Mouse (Mus musculus) G1E (cell line): ENCODE measurements around the gene 2510009E07Rik. TPM values are rescaled to one million over a fixed set of nuclear protein-coding genes. Genes with fewer than 3 reads are reported as not detected.

ENCODE experiments used
- ATAC-seq: 2 replicates; pipeline ENCODE4 v1.8.0; 2016; ENCODE audit warnings: mild to moderate bottlenecking; ENCODE audit not compliant: insufficient number of reproducible peaks, poor library complexity, low FRiP score, severe bottlenecking; ENCODE audit errors: extremely low read depth
- DNase-seq: peaks from one replicate; pipeline ENCODE4 v3.0.0; 2012; ENCODE audit warnings: low spot score
- H3K27me3 ChIP-seq: 2 replicates; pipeline ENCODE4 v1.6.1; 2012; ENCODE audit warnings: mild to moderate bottlenecking, low read length, inconsistent platforms; ENCODE audit not compliant: insufficient read depth
- H3K36me3 ChIP-seq: replicated peaks from 2 replicates; pipeline ENCODE3; 2012; ENCODE audit warnings: mild to moderate bottlenecking, inconsistent platforms
- H3K4me1 ChIP-seq: 2 replicates; pipeline ENCODE4 v1.6.1; 2012; ENCODE audit warnings: low read depth, low read length, inconsistent platforms, mixed read lengths; ENCODE audit not compliant: insufficient read depth
- H3K4me3 ChIP-seq: 2 replicates; pipeline ENCODE4 v1.5.1; 2012; ENCODE audit warnings: low read depth, mild to moderate bottlenecking, inconsistent platforms, low read length, moderate library complexity, mixed read lengths
- H3K9me3 ChIP-seq: replicated peaks from 2 replicates; pipeline ENCODE4 v1.6.1; 2012; ENCODE audit warnings: inconsistent platforms
- CTCF ChIP-seq: IDR thresholded peaks from 2 replicates; pipeline ENCODE4 v1.5.1; 2012; ENCODE audit warnings: low read depth, low read length, inconsistent platforms, mixed read lengths
- GATA1 ChIP-seq: IDR thresholded peaks from 2 replicates; pipeline ENCODE4 v1.6.1; 2012; ENCODE audit warnings: borderline replicate concordance, low read length, inconsistent platforms, mixed read lengths
- GATA2 ChIP-seq: IDR thresholded peaks from 2 replicates; pipeline ENCODE4 v1.6.1; 2012; ENCODE audit warnings: low read depth, low read length, inconsistent platforms, borderline replicate concordance
- POLR2AphosphoS5 ChIP-seq: IDR thresholded peaks from 2 replicates; pipeline ENCODE4 v1.6.1; 2012; ENCODE audit warnings: low read depth, low read length, inconsistent platforms; ENCODE audit not compliant: insufficient replicate concordance
- TAL1 ChIP-seq: conservative IDR thresholded peaks from 2 replicates; pipeline ENCODE4 v1.6.1; 2012; ENCODE audit warnings: low read depth, low read length, inconsistent platforms, mixed read lengths
- polyA plus RNA-seq: library from polyadenylated mRNA; stranded (reverse); fragments of >175 nt; gene quantifications from 2 replicates; pipeline ENCODE4 v1.2.3, GENCODE M21; 2012
- total RNA-seq, 2 experiments: library from RNA; stranded (forward) in 1 of 2; stranded (reverse) in 1 of 2; fragments of 200-1000 nt in 1 of 2; fragments of >200 nt in 1 of 2; fragmentation: Nextera tagmentation in 1 of 2; gene quantifications; 2 replicates each; pipeline ENCODE4 v1.2.3; 2014 to 2017

2510009E07Rik gene
- not detected in 2 replicates for total RNA-seq (2014; fragmentation: Nextera tagmentation)
- 0.27 and 0.41 TPM in 2 replicates for total RNA-seq (2017)
- polyA plus RNA-seq: not detected in 2 replicates

DNA sequence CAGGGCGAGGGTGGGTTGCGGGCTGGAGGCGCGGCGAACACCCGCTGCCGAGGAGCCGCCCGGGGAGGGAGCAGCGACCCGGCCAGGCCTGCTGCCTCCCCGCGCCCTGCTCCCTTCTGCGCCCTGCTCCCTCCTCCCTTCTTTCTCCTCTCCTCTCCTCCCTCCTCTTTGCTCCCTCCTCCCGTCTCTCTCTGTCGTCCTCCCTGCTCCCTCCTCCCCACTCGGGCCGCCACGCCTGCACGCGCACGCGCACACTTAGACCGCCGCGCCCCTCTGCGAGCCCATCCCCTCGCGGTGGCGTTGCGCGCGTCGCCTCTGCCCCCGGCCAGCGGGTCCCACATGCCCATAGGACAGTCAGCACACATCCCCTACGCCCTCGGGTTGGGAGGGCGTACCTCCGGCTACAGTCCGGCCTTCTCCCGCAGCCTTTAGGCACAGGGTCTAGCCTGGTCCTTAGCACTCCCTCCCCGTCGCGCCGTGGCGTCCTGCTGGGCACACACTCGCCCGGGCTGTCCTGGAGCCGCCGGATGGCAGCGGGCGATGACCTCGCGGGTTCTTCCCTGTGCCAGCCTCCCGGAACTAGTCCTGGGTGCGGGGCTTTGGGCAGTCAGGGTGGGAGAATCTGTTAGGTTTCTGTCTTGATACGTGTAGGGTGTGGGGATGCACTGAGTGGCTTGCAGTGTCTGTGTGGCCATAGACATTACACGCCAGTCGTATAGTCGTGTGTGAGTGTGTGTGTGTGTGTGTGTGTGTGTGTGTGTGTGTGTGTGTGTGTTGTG is at the start of gene 2510009E07Rik:
Gene 2510009E07Rik, minus strand, starts transcription at position 203 of the 779 bp plus-strand sequence.
- no peak for ATAC-seq
- no peak within 1 kb of the TSS for H3K4me3 ChIP-seq
- no peaks in the 10 kb centered on the region for H3K36me3 ChIP-seq
- TF ChIP-seq POLR2AphosphoS5 (no peak), CTCF (no peak), GATA1 (no peak), GATA2 (no peak), TAL1 (no peak)
- H3K27me3 ChIP-seq: peaks cover 14% of the 10 kb centered on the region; the same call in 1 of the 2 replicates
- H3K9me3 ChIP-seq: no peaks in the 10 kb centered on the region; the same call in 1 of the 2 replicates
- no peaks in the 10 kb centered on the region; the same call in 1 of the 2 replicates for H3K4me1 ChIP-seq
- DNase-seq: no peak

DNA sequence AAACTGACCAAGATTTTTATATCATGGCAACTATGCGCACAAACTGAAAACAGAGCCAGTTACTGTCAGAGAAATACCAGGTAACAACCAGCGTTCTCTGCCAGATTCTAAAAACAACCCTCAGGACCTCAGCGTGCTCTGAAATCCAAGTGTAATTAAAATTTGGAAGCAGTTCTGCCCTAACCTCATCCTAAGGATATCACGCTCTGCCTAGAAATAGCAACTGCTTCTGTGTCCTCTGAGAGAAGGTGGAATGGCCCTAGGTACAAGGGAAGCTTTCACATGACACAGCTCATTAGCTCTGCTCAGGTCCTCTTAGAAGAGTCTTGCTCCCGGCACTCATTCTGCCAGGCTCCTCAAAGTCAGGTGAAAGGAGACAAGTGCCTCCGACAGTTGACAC is 48.9 kb upstream of the 2510009E07Rik start:
- H3K4me3 ChIP-seq: no peak overlapping the region
- H3K27me3 ChIP-seq: no peaks in the 10 kb centered on the region
- H3K36me3 ChIP-seq: no peaks in the 10 kb centered on the region
- TF ChIP-seq POLR2AphosphoS5 (no peak), TAL1 (no peak), CTCF (no peak), GATA1 (no peak), GATA2 (no peak)
- H3K9me3 ChIP-seq: no peaks in the 10 kb centered on the region
- DNase-seq (no peak), ATAC-seq (no peak)
- H3K4me1 ChIP-seq: no peaks in the 10 kb centered on the region

DNA sequence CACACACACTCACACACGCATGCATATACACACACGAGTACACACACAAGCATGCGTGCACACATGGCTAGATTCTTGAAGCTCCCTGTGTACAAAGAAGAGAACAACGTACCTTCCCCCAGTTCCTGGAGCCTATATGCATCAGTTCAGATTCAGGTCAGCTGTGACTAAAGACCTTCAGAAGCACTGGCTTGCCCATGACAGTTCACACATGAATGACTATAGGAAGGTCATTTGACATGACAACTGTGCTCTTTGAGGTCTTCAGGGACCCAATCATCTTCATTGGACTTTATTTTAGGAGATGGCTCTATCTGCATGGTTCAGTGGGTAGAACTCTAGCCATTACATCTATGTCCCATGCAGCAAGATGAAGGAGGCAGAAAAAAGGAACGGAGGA is 48.4 kb upstream of the 2510009E07Rik start:
- DNase-seq (no peak), ATAC-seq (no peak)
- no peak overlapping the region for H3K4me3 ChIP-seq
- no peaks in the 10 kb centered on the region for H3K36me3 ChIP-seq
- H3K4me1 ChIP-seq: no peaks in the 10 kb centered on the region
- no peaks in the 10 kb centered on the region for H3K9me3 ChIP-seq
- TF ChIP-seq CTCF: no peak
- no peak for TF ChIP-seq GATA1
- no peak for TF ChIP-seq TAL1
- no peak for TF ChIP-seq POLR2AphosphoS5
- TF ChIP-seq GATA2: no peak
- H3K27me3 ChIP-seq: no peaks in the 10 kb centered on the region

DNA sequence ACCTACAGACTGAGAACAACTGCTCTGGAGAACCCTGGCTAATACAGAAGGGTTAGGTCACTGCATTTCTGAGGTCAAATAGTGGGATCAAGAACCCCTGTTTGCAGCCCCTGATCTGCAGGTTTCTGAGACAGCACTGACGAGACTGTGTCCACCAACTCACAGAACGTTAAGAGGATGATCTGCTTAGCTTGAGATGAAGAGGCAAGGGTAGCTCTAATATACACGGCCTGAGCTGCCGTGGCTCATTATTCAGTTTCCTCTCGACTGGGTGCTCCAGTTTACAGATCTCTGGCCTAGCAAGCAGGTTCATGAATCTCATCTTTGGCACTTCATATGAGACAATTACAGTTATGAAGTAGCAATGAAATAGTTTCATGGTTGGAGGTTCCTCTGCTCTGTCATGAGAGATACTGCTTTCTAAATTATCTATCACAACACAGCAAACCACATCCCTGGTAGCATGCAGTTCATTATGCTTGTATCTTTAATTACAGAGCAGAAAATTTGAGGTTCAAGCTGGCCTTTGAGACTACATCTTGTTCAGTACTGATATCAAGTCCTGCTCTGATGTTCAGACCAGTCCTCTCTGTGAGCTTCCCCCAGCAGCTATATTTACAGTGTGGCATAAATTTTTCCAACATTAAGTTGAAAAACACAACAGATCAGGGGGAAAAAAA is 47.9 kb upstream of the 2510009E07Rik start:
- H3K27me3 ChIP-seq: no peaks in the 10 kb centered on the region
- TF ChIP-seq TAL1 (no peak), GATA2 (no peak), CTCF (no peak), GATA1 (no peak), POLR2AphosphoS5 (no peak)

DNA sequence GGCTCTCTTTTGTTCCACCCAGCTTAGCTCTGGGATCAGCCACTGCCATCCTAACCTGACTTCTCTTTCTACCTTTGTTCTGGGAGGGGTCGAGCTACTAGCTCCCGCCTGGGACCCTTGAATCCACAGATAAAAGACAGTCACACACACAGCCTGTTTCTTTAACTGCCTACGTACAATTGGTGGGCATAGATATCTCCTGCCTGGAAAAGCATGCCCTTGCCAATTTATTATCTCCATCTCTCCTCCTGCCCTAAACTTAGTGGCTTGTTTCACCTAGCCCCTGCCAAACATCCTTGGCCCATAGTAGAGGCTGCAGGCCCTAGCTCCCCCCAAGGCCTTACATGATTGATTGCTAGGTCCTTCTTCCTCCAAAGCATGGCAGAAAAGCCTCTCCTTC is 47.1 kb upstream of the 2510009E07Rik start:
- Histone ChIP-seq H3K4me3 (no peak overlapping the region), H3K36me3 (no peaks in the 10 kb centered on the region), H3K27me3 (no peaks in the 10 kb centered on the region), H3K4me1 (no peaks in the 10 kb centered on the region), H3K9me3 (no peaks in the 10 kb centered on the region)
- TF ChIP-seq GATA2: no peak
- TF ChIP-seq GATA1: no peak
- no peak for TF ChIP-seq POLR2AphosphoS5
- no peak for TF ChIP-seq TAL1
- TF ChIP-seq CTCF: no peak
- DNase-seq (no peak), ATAC-seq (no peak)

More for the DNA sequence above, 47.9 kb upstream of the 2510009E07Rik start:
- H3K36me3 ChIP-seq: no peaks in the 10 kb centered on the region
- no peaks in the 10 kb centered on the region for H3K4me1 ChIP-seq
- DNase-seq: no peak
- no peaks in the 10 kb centered on the region for H3K9me3 ChIP-seq
- H3K4me3 ChIP-seq: no peak overlapping the region
- ATAC-seq: no peak

DNA sequence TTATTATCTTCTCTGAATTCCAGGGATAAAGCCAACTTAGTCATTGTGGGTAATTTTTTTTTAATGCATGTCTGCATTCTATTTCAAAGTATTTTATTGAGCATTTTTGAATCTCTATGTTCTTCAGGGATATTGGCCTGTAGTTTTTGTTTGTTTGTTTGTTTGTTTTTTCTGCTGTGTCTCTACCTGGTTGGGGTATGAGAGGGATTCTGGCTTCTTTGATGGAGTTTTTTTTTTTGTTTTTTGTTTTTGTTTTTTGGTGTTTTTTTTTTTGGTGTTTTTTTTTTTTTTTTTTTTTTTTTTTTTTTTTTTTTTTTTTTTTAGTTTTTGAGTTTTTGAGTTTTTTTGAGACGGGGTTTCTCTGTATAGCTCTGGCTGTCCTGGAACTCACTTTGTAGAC is 41.2 kb upstream of the 2510009E07Rik start:
- ATAC-seq: no peak
- DNase-seq: no peak
- H3K9me3 ChIP-seq: no peaks in the 10 kb centered on the region
- no peak overlapping the region for H3K4me3 ChIP-seq
- H3K36me3 ChIP-seq: no peaks in the 10 kb centered on the region
- peaks cover 14% of the 10 kb centered on the region for H3K27me3 ChIP-seq
- no peaks in the 10 kb centered on the region for H3K4me1 ChIP-seq
- TF ChIP-seq TAL1 (no peak), CTCF (no peak), GATA1 (no peak), POLR2AphosphoS5 (no peak), GATA2 (no peak)
